Mouse (Mus musculus) E14TG2a.4 (cell line): ENCODE measurements around the gene Rad9a.

Experiments
- H3K27me3 ChIP-seq: 2 replicates; pipeline ENCODE4 v1.6.1; 2014; ENCODE audit warnings: low read length, control low read depth; ENCODE audit not compliant: insufficient read depth
- H3K36me3 ChIP-seq: 2 replicates; pipeline ENCODE4 v1.6.1; 2014; ENCODE audit warnings: low read length, control low read depth; ENCODE audit not compliant: insufficient read depth
- H3K4me1 ChIP-seq: replicated peaks from 2 replicates; pipeline ENCODE4 v1.6.1; 2014; ENCODE audit warnings: low read depth, low read length, control low read depth
- H3K4me3 ChIP-seq: replicated peaks from 2 replicates; pipeline ENCODE4 v1.5.1; 2014; ENCODE audit warnings: mild to moderate bottlenecking, low read length
- H3K9me3 ChIP-seq: 2 replicates; pipeline ENCODE4 v1.6.1; 2014; ENCODE audit warnings: low read length, control low read depth
- CTCF ChIP-seq: conservative IDR thresholded peaks from 2 replicates; pipeline ENCODE4 v1.5.1; 2014; ENCODE audit warnings: low read length
- NANOG ChIP-seq: IDR thresholded peaks from 2 replicates; pipeline ENCODE4 v1.6.1; 2014; ENCODE audit warnings: borderline replicate concordance, low read length, mixed read lengths
- POU5F1 ChIP-seq: IDR thresholded peaks from 2 replicates; pipeline ENCODE4 v1.6.1; 2014; ENCODE audit warnings: low read length, borderline replicate concordance

Rad9a gene

DNA sequence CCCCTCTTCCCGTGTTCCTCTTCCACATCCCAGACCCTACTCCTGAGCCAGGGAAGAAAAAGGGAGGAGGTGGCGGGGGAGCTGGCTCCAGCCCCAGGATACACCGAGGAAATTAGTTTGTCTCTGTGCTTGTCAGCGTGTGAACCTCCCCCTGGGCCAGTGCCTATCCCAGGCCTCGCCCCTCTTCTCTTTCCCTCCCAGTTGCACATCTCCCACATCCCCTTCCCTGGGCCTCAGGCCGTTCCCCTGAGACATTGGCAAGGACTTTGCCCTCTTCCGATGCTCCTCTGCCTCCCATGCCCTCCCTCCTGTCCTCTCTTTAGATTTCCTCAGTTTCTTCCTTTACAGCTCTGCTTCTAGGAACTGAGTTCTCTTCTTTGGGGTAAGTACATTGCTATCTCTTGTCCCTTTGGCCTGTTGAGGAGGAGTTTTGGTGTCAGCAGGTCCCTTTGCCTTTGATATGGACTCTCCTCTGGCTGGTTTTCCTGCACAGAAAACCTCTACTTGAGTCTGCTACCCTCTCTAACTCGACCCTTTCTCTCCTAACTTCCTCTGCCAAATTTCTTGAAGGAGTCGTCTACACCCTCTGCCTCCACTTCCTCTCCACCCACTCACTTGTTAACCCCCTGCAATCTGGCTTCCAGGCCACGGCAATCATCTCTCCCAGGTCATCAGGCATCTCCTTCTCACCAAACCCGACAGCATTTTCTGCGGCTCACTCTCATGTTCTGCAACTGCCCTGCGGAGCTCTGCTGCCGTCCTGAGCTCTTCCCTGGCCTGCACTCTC is 19.7 kb upstream of the Rad9a start:
- TF ChIP-seq CTCF, result no peak
- no peak for TF ChIP-seq NANOG
- TF ChIP-seq POU5F1, result no peak
- H3K9me3 ChIP-seq, result no peaks in the 10 kb centered on the region

DNA sequence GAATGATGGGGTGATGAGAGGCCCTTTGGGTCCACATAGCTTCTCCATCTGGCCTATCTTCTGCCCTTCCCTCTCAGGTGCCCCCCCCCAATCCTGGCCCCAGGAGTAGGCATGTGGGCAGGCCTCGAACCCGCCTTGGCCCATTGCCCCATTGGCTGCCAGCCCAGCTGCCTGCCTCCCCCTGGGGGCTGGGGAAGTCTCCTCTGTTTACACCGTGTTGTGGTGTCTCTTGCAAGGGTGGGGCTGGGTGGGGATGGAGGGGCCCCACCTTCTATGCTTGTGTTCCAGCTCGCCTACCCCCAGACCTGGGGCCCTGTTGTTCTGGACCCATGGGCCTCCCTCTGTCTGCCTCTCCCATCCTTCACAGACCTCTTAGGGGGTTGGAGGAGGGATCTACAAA is 19.0 kb upstream of the Rad9a start:
- Histone ChIP-seq H3K4me1 (peaks cover 40% of the 10 kb centered on the region), H3K4me3 (peak overlapping the region; percentile 29; the same call in 1 of the 2 replicates), H3K36me3 (no peaks in the 10 kb centered on the region), H3K27me3 (peaks cover 65% of the 10 kb centered on the region), H3K9me3 (no peaks in the 10 kb centered on the region)
- TF ChIP-seq CTCF (no peak), NANOG (no peak), POU5F1 (no peak)

More for the DNA sequence above, 19.7 kb upstream of the Rad9a start:
- Histone ChIP-seq H3K27me3 (peaks cover 58% of the 10 kb centered on the region), H3K4me1 (peaks cover 34% of the 10 kb centered on the region), H3K36me3 (no peaks in the 10 kb centered on the region), H3K4me3 (no peak overlapping the region)

DNA sequence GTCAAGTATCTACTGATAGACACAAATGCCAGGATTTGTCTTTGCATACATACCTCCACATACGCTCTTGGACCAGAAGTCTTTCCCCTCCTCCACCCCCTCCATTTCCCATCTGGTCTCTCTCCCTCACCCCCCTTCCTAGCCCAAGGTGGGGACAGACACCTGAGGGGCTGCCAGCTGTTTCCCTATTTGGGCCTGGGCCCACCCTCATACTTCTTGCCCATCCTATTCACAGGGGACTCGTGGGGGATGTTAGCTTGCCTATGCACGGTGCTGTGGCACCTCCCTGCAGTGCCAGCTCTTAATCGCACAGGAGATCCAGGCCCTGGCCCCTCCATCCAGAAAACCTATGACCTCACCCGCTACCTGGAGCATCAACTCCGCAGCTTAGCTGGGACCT is 18.5 kb upstream of the Rad9a start:
- Histone ChIP-seq H3K4me3 (peak overlapping the region; percentile 29; the same call in 1 of the 2 replicates), H3K4me1 (peaks cover 41% of the 10 kb centered on the region), H3K36me3 (no peaks in the 10 kb centered on the region), H3K9me3 (no peaks in the 10 kb centered on the region), H3K27me3 (peaks cover 68% of the 10 kb centered on the region)
- no peak for TF ChIP-seq NANOG

DNA sequence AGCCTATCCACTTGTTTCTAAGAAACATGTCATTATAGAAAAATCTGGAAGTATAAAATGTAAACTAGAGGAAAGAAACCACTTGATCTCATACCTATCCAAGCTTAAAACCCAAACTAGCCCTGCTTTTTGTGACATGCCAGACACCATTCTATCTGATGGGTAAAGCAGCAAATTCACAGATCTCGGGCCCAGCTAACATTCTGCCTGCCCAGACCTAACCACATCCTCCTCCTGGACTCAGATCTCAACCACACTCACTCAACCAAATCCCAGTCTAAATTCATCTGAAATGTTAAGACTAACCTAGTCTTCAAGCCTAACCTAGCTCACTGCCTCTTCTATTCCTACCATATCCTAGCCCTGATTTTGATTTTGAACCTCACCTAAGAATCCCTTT is 17.3 kb upstream of the Rad9a start:
- H3K27me3 ChIP-seq, result peaks cover 80% of the 10 kb centered on the region
- no peaks in the 10 kb centered on the region for H3K36me3 ChIP-seq
- no peak overlapping the region for H3K4me3 ChIP-seq
- TF ChIP-seq CTCF (no peak), POU5F1 (no peak)
- no peaks in the 10 kb centered on the region for H3K9me3 ChIP-seq
- peaks cover 45% of the 10 kb centered on the region for H3K4me1 ChIP-seq

DNA sequence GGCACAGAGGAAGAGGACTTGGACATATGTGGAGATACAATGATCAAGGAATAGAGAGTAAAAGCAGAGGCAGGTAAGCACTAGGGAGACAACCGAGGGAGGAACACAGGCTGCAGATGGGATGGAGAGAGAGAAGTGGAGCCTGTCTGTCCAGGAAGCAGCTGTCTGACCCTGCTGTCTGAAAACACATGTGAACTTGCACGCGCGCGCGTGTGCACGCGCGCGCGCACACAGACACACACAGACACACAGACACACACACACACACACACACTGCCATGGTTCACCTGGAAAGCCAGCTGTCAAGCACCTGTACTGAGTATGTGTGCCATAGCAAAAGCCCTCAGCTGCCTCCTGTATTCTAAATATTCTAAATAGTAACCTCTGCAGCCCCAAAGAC is 16.8 kb upstream of the Rad9a start:
- H3K36me3 ChIP-seq, result no peaks in the 10 kb centered on the region
- no peak overlapping the region for H3K4me3 ChIP-seq
- H3K9me3 ChIP-seq, result no peaks in the 10 kb centered on the region
- peaks cover 50% of the 10 kb centered on the region for H3K4me1 ChIP-seq
- TF ChIP-seq CTCF (no peak), POU5F1 (no peak), NANOG (no peak)
- peaks cover 85% of the 10 kb centered on the region for H3K27me3 ChIP-seq

DNA sequence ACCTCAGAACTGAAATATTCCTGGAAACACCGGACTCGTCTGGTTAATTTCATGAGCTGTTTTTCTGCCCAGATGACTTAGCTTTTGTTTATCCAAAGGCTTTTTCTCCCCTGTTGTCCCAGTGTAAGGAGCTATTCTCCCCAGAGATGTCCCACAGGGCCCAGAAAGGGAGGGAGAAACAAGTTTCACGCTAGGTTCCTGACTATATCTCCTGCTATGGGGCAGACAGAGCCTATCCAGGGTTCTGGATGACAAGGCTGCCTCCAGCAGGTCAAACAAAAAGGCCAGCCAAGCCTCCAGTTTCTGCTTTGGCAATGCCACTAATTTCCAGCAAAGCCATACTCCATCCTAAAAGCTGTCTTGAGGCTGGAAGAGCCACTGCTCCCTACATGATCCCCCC is 16.4 kb upstream of the Rad9a start:
- Histone ChIP-seq H3K4me3 (no peak overlapping the region), H3K36me3 (no peaks in the 10 kb centered on the region), H3K4me1 (peaks cover 54% of the 10 kb centered on the region), H3K9me3 (no peaks in the 10 kb centered on the region), H3K27me3 (peaks cover 86% of the 10 kb centered on the region)
- TF ChIP-seq POU5F1 (no peak), CTCF (no peak), NANOG (no peak)

DNA sequence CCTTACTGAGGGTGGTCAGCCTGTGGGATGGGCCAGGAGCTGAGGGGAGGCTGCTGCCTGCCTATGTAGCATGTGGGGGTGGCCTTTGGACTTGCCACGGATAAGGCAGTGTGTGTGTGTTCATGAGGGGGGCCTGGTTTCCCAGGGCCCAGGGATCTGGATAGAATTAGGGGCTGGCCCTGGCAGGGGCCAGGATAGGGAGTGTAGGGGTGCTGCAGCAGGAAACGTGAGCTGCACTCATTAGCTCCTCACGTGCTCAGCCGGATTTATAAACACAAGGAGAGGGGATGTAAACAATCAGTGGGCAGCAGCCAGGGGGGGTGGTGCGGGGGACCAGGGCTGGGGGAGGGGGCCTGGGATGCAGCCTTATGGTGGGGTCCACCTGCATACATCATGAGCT is 15.7 kb upstream of the Rad9a start:
- TF ChIP-seq NANOG, result no peak
- no peak for TF ChIP-seq POU5F1
- no peak for TF ChIP-seq CTCF
- Histone ChIP-seq H3K4me3 (no peak overlapping the region), H3K36me3 (no peaks in the 10 kb centered on the region), H3K4me1 (peaks cover 59% of the 10 kb centered on the region), H3K27me3 (peaks cover 85% of the 10 kb centered on the region), H3K9me3 (no peaks in the 10 kb centered on the region)

DNA sequence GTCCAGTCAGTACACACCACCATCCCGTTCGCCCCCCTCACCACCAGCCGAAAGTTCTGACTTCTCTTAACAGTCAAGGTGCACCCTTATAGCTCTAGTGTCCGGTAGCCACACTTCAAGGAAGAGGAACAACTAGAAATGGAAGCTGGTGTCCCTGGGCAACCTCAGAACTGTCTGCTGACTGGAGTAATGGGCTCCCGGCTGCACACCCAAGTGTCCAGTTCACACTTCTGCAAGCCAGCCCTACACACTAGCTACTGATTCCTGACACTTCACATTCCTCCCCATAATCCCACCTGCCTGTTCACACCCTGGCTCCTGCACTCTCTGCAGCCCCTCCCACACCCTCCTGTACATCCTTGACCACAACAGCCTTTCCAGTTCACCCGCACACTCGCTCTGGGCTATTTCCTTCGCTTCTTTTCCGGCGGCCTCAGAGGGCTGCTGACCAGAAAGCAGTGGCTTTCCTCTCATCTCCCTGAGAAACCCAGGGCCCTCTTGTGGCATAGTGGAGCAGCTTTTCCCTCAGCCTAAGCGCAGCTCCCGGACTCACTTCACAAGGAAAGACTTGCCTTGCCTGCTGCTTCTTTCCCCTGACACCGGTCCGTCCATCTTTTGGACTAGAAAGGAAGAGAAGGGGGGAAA is 14.7 kb upstream of the Rad9a start:
- no peaks in the 10 kb centered on the region for H3K36me3 ChIP-seq
- H3K9me3 ChIP-seq, result no peaks in the 10 kb centered on the region
- peaks cover 60% of the 10 kb centered on the region for H3K4me1 ChIP-seq
- H3K27me3 ChIP-seq, result peaks cover 85% of the 10 kb centered on the region
- TF ChIP-seq NANOG, result no peak
- no peak for TF ChIP-seq POU5F1
- 0 out of 2 replicates have a peak, but pooled peaks have one; percentile 4 for TF ChIP-seq CTCF
- H3K4me3 ChIP-seq, result no peak overlapping the region
